Mouse (Mus musculus) left cerebral cortex, adult 18-20 months (tissue): ENCODE measurements around the gene Nfkbil1. TPM values are rescaled to one million over a fixed set of nuclear protein-coding genes. Genes with fewer than 3 reads are reported as not detected.

ENCODE experiments used
- DNase-seq, 2 experiments: peaks; one replicate each; pipeline ENCODE4 v3.0.0; 2021 to 2022; ENCODE audit warnings: low spot score in 2 of 2, mixed read lengths in 1 of 2
- total RNA-seq, 2 experiments: library from RNA; stranded (reverse); gene quantifications; 2 replicates each; pipeline ENCODE4 v1.2.3; 2021

Gene Nfkbil1
- total RNA-seq, 2 experiments from 2014 or later: 11.6 to 14.9 TPM

DNA sequence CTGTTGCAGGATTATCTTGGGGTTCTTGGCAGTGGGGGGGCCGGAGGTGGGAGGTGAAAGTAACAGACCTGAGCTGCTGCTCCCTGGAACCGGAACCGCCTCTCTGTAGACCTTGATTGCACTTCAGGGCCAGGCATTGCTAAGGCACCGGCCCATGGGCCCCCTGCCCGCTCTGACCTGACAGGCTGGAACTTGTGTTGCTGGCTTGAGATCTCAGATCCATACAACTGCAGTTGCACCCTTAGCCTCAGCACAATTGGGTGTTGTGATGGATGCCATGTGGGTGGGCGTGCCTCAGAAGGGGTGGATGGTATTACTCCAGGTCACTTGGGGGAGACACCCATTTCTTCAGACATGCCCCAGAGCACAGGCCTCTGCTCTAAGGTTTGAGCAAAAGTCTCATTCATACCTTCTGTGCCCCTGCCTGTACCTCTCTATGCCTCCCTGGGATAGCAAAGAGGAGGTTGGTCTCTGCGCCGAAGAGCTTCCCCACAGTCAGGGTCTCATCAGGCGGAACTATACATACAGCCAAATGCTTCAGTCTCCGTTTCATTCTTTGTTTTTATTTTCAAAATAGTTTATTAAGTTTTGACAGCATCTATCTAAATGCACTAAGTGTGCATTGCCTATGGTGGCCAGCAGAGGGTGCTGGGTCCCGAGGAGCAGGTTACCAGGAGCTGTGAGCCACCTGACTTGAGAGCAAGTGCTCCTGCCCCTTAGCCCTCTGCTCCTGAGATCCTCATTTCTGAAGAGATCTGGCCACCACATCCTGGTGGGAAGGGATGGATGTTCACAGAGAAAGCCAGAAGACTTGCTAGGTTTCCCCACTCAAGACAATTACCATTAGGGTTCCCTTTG lies 18.9 kb upstream of the Nfkbil1 start:
- peak in 1 of 2 experiments; percentile 60 for DNase-seq

GRCm38 (mm10) chr17:35253293-35254093 lies 17.9 kb upstream of the Nfkbil1 start:
- DNase-seq: no peak

DNA sequence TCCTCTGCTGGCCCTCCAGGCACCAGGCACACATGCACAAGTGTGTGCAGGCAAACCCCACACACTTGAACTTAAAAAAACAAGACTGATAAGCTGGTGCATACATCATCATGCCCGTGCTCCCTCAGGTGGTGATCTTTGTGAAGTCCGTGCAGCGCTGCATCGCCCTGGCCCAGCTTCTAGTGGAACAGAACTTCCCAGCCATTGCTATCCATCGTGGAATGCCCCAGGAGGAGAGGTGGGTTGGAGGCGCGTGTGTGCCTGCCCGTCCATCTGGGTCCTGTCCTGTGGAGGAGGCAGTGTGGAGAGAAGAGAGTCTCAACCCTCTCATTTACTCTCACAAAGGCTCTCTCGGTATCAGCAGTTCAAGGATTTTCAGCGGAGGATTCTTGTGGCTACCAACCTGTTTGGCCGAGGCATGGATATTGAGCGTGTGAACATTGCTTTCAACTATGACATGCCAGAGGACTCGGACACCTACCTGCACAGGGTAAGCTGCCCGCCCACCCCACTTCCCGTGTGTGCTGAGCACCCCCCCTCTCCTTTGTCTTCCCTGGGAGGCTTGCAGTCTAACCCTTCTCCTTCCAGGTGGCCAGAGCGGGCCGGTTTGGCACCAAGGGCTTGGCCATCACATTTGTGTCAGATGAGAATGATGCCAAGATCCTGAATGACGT lies 17.2 kb upstream of the Nfkbil1 start:
- DNase-seq: no peak

- DNase-seq: no peak
Observed at GRCm38 (mm10) chr17:35251981-35252380, 16.4 kb upstream of the Nfkbil1 start.

GRCm38 (mm10) chr17:35251162-35251719 lies 15.6 kb upstream of the Nfkbil1 start:
- DNase-seq: no peak

GRCm38 (mm10) chr17:35250348-35251120 lies 14.9 kb upstream of the Nfkbil1 start:
- no peak for DNase-seq

- no peak for DNase-seq
Observed at GRCm38 (mm10) chr17:35249451-35250197, 14.0 kb upstream of the Nfkbil1 start.

DNA sequence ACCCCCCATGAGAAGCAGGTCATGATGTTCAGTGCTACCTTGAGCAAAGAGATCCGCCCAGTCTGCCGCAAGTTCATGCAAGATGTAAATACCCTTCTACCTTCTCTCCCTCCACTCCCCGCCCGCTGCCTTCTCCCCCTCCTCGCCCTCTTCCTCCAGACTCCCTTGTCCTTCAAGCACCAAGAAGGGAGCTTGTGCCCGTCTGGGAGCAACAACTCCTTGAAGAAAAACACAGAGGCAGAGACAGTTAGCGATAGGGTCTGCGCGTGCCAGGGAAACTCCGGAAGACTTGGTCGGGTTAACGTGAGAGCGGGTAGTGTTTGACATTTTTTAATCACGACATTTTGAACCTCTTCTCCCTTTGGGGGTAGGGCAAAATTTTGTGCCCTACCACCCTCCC lies 13.4 kb upstream of the Nfkbil1 start:
- DNase-seq: no peak

- no peak for DNase-seq
Observed at GRCm38 (mm10) chr17:35247144-35247543, 11.6 kb upstream of the Nfkbil1 start.

DNA sequence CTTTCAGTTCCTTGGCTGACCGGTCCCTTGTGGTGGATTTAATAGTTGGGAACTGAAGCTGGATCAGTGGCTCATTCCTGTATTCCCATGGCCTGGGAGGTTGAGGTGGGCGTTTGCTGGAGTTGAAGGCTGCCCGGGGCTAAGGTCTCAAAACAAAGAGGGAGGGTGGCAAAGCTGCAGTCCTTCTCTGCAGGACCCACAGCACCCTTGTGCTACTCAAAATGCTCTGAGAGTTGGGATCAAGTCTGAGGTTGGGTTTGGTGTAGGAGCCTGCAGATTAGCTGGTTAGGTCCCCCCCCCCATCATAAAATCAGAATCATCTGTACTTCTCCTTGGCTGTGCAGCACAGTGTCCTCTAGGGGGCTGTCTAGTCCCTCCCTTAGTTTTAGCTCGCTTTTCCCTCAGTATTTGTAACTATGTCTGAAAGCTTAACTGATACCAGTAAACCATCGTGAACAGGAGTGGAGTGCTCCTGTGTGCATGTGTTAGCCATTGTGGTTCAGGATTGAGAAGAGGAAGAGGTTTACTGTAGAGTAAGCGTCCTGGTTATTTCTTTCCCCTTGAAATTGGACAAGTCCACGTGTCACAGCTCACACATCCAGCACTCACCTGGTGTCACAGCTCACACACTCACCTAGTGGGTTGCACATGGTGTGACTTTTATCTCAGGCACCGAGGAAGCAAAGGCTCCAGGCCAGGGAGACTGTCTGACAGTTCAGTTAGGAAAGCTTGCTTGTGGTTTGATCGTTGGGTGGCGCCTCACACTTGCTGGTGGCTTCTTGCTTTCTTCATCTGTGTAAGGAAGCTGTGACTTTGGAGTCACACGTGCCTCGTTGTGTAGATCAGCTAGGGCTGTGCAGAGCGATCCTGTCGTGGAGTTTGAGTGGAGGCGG lies 10.4 kb upstream of the Nfkbil1 start:
- DNase-seq: no peak

DNA sequence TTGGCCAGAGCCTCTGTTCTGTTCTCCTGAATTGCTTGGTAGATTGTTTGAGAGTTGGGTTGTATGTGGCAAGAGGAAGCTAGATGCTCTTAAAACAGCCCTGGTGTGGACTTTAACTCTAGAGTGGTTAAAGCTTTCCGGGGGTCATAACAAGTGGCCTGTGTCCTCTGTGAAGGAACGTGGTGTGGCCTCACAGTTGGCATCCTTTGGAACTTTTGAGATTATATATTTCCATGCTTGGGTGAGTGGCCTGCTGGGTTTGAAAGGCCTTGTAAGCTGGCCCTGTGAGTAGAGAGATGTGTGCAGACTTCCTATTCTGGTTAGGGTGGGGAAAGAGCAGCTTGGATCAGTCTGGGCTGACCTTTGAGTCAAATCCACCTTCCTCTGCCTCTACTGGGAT lies 9.4 kb upstream of the Nfkbil1 start:
- DNase-seq: no peak

DNA sequence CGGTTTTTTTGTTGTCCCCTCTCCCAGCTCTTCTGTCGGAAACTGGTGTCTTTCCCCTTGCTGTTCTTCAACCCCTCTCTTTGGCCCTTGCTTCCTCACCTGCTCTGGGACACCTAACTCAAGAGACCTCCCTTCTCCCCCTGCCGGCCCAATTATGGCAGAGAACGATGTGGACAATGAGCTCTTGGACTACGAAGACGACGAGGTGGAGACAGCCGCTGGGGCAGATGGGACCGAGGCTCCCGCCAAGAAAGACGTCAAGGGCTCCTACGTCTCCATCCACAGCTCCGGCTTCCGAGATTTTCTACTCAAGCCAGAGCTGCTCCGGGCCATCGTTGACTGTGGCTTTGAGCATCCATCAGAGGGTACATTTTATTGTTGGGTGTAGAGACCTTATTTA lies 7.5 kb upstream of the Nfkbil1 start:
- peak; percentile 59 to 63 for DNase-seq

GRCm38 (mm10) chr17:35242015-35242941 lies 6.7 kb upstream of the Nfkbil1 start:
- peak; percentile 52 to 73 for DNase-seq

GRCm38 (mm10) chr17:35241305-35242014 lies 5.9 kb upstream of the Nfkbil1 start, which contains the start of gene Ddx39b:
TSS of gene Ddx39b (plus strand) at chr17:35241746.
- DNase-seq: peak; percentile 96

- DNase-seq: no peak
Observed at GRCm38 (mm10) chr17:35240384-35241304, 5.1 kb upstream of the Nfkbil1 start.

DNA sequence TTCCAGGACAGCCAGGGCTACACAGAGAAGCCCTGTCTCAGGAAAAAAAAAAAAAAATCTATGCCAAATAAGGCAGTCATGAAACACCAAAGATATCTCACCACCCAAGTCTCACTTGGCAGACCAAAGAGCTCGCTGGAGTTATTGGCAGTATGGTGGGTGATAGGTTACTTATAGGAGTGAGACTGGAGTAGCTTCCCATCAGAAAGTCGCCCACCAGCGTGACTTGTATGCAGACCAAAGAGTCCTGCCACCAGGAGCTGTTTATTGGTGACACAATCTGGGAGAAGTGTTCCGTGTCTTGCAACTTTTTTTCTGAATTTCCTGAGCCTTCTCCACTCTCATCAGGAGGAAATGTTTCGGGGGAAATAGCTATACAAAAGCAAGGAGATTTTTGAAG lies 4.1 kb upstream of the Nfkbil1 start:
- DNase-seq: no peak
